Mouse (Mus musculus) MEL (cell line): ENCODE data around the gene Neurl4.

ENCODE experiments used
- BHLHE40 ChIP-seq: IDR thresholded peaks from 2 replicates; pipeline ENCODE4 v1.6.1; 2012; ENCODE audit warnings: low read depth, mild to moderate bottlenecking, inconsistent platforms, low read length, improper control_type of control experiment, borderline replicate concordance
- CHD1 ChIP-seq: IDR thresholded peaks from 2 replicates; pipeline ENCODE4 v1.6.1; 2012; ENCODE audit warnings: low read depth, mild to moderate bottlenecking, inconsistent platforms, low read length, improper control_type of control experiment
- CTCF ChIP-seq, 3 experiments: IDR thresholded peaks in 2 of 3; conservative IDR thresholded peaks in 1 of 3; 2 replicates each; pipeline ENCODE4 v1.5.1; 2011 to 2012; ENCODE audit warnings: low read length in 3 of 3, low read depth in 2 of 3, mild to moderate bottlenecking in 2 of 3, improper control_type of control experiment in 1 of 3, inconsistent platforms in 1 of 3, mixed read lengths in 1 of 3, moderate library complexity in 1 of 3; ENCODE audit not compliant: control insufficient read depth in 1 of 3, insufficient read depth in 1 of 3, poor library complexity in 1 of 3, severe bottlenecking in 1 of 3
- MAX ChIP-seq: IDR thresholded peaks from 2 replicates; pipeline ENCODE4 v1.6.1; 2011; ENCODE audit warnings: low read length, improper control_type of control experiment
- MAZ ChIP-seq: IDR thresholded peaks from 2 replicates; pipeline ENCODE4 v1.6.1; 2012; ENCODE audit warnings: low read depth, mild to moderate bottlenecking, inconsistent platforms, low read length, improper control_type of control experiment
- POLR2A ChIP-seq, 2 experiments: IDR thresholded peaks; 2 replicates each; pipeline ENCODE4 v1.6.1; 2011 to 2012; ENCODE audit warnings: low read length in 2 of 2, mild to moderate bottlenecking in 2 of 2, control low read depth in 1 of 2, improper control_type of control experiment in 1 of 2, low read depth in 1 of 2, moderate library complexity in 1 of 2; ENCODE audit not compliant: control insufficient read depth in 1 of 2, insufficient read depth in 1 of 2, poor library complexity in 1 of 2
- POLR2AphosphoS2 ChIP-seq: IDR thresholded peaks from 2 replicates; pipeline ENCODE4 v1.6.1; 2011; ENCODE audit warnings: low read length, improper control_type of control experiment
- RCOR1 ChIP-seq: IDR thresholded peaks from 2 replicates; pipeline ENCODE4 v1.6.1; 2012; ENCODE audit warnings: low read depth, mild to moderate bottlenecking, inconsistent platforms, low read length, improper control_type of control experiment
- SIN3A ChIP-seq: IDR thresholded peaks from 2 replicates; pipeline ENCODE4 v1.6.1; 2012; ENCODE audit warnings: low read length, improper control_type of control experiment, inconsistent platforms
- UBTF ChIP-seq: IDR thresholded peaks from 2 replicates; pipeline ENCODE4 v1.6.1; 2012; ENCODE audit warnings: low read depth, mild to moderate bottlenecking, inconsistent platforms, low read length, improper control_type of control experiment, moderate library complexity, borderline replicate concordance; ENCODE audit not compliant: insufficient read depth
- USF2 ChIP-seq, 2 experiments: IDR thresholded peaks; 2 replicates each; pipeline ENCODE4 v1.6.1; 2011 to 2012; ENCODE audit warnings: improper control_type of control experiment in 2 of 2, low read length in 2 of 2, borderline replicate concordance in 1 of 2, inconsistent platforms in 1 of 2, low read depth in 1 of 2, mild to moderate bottlenecking in 1 of 2; ENCODE audit not compliant: insufficient read depth in 1 of 2
- ZC3H11A ChIP-seq: IDR thresholded peaks from 2 replicates; pipeline ENCODE4 v1.6.1; 2012; ENCODE audit warnings: low read depth, mild to moderate bottlenecking, inconsistent platforms, low read length, improper control_type of control experiment

GRCm38 (mm10) chr11:69947337-69948065 is 46.6 kb downstream of the Neurl4 start:
- no peak for TF ChIP-seq CHD1
- no peak for TF ChIP-seq RCOR1
- no peak for TF ChIP-seq UBTF
- no peak for TF ChIP-seq POLR2A (IDR thresholded peaks at IDR 0.05; ENCODE audit: control insufficient read depth in 1 of 2, insufficient read depth in 1 of 2, low read depth in 1 of 2, low read length in 2 of 2, poor library complexity in 1 of 2)
- no peak for TF ChIP-seq MAX
- no peak for TF ChIP-seq BHLHE40
- TF ChIP-seq USF2 (IDR thresholded peaks at IDR 0.05; ENCODE audit: borderline replicate concordance in 1 of 2, insufficient read depth in 1 of 2, low read depth in 1 of 2, low read length in 2 of 2), result no peak
- TF ChIP-seq SIN3A, result no peak
- TF ChIP-seq ZC3H11A, result no peak
- TF ChIP-seq MAZ, result no peak
- TF ChIP-seq POLR2AphosphoS2, result no peak
- TF ChIP-seq CTCF (IDR thresholded peaks at IDR 0.05 in 2 of 3, conservative IDR thresholded peaks at IDR 0.05 in 1 of 3; ENCODE audit: control insufficient read depth in 1 of 3, insufficient read depth in 1 of 3, low read depth in 2 of 3, low read length in 3 of 3, poor library complexity in 1 of 3, severe bottlenecking in 1 of 3), result no peak
